Mouse (Mus musculus) stomach, postnatal 0 days (tissue): ENCODE data around the gene Cdk5rap3. TPM values are rescaled to one million over a fixed set of nuclear protein-coding genes. Genes with fewer than 3 reads are reported as not detected.

Source experiments
- ATAC-seq: fragments of 200-750 bp; cut with Nextera tagmentation; 2 replicates; pipeline ENCODE4 v1.8.0; 2017; ENCODE audit not compliant: low FRiP score, low TSS enrichment
- DNase-seq: peaks from one replicate; pipeline ENCODE4 v3.0.0-alpha.2; 2016; ENCODE audit warnings: low spot score
- H3K27ac ChIP-seq: fragments of 300-500 bp; sonication (generic); replicated peaks from 2 replicates; pipeline ENCODE4 v1.5.1; 2014; ENCODE audit warnings: mild to moderate bottlenecking, control low read depth
- H3K27me3 ChIP-seq: fragments of 300-500 bp; sonication (generic); 2 replicates; pipeline ENCODE4 v1.6.1; 2014; ENCODE audit warnings: low read length; ENCODE audit not compliant: control insufficient read depth, insufficient read depth
- H3K36me3 ChIP-seq: fragments of 300-500 bp; sonication (generic); 2 replicates; pipeline ENCODE4 v1.6.1; 2014; ENCODE audit warnings: low read length, mixed read lengths; ENCODE audit not compliant: control insufficient read depth, insufficient read depth
- H3K4me1 ChIP-seq: fragments of 300-500 bp; sonication (generic); replicated peaks from 2 replicates; pipeline ENCODE4 v1.6.1; 2014; ENCODE audit warnings: antibody characterized with exemption; ENCODE audit not compliant: control insufficient read depth, insufficient read depth
- H3K4me2 ChIP-seq: fragments of 300-500 bp; sonication (generic); replicated peaks from 2 replicates; pipeline ENCODE4 v1.6.1; 2014; ENCODE audit warnings: low read depth, mild to moderate bottlenecking, control low read depth, moderate library complexity
- H3K4me3 ChIP-seq: fragments of 300-500 bp; sonication (generic); 2 replicates; pipeline ENCODE4 v1.5.1; 2014; ENCODE audit warnings: low read depth, low read length, control low read depth
- H3K9ac ChIP-seq: fragments of 300-500 bp; sonication (generic); 2 replicates; pipeline ENCODE4 v1.6.1; 2014; ENCODE audit warnings: mild to moderate bottlenecking, low read length, control low read depth, mixed read lengths
- H3K9me3 ChIP-seq: fragments of 300-500 bp; sonication (generic); 2 replicates; pipeline ENCODE4 v1.6.1; 2016; ENCODE audit warnings: low read length; ENCODE audit not compliant: control insufficient read depth
- CTCF ChIP-seq: IDR thresholded peaks from 2 replicates; pipeline ENCODE4 v1.5.1; 2016; ENCODE audit warnings: antibody characterized with exemption, low read depth, mild to moderate bottlenecking, moderate library complexity
- EP300 ChIP-seq: optimal IDR thresholded peaks from 2 replicates; pipeline ENCODE3; 2016; ENCODE audit warnings: antibody characterized with exemption
- WGBS: fragments of 180-500 bp; shearing (Covaris S2); extraction: QIAGEN DNeasy Blood & Tissue Kit; methylation state at CpG from one replicate; pipeline ENCODE4 v1.1.7; 2014; 5-methylcytosine and 5-hydroxymethylcytosine counted together
- polyA plus RNA-seq: library from polyadenylated mRNA; unstranded; fragments of >200 nt; fragmentation: Nextera tagmentation; extraction: Ambion mirVana; gene quantifications from 2 replicates; pipeline ENCODE4 v1.2.1, GENCODE M21; 2015

Cdk5rap3 gene
- polyA plus RNA-seq, 1 experiment from 2014 or later: 61.7 TPM

DNA sequence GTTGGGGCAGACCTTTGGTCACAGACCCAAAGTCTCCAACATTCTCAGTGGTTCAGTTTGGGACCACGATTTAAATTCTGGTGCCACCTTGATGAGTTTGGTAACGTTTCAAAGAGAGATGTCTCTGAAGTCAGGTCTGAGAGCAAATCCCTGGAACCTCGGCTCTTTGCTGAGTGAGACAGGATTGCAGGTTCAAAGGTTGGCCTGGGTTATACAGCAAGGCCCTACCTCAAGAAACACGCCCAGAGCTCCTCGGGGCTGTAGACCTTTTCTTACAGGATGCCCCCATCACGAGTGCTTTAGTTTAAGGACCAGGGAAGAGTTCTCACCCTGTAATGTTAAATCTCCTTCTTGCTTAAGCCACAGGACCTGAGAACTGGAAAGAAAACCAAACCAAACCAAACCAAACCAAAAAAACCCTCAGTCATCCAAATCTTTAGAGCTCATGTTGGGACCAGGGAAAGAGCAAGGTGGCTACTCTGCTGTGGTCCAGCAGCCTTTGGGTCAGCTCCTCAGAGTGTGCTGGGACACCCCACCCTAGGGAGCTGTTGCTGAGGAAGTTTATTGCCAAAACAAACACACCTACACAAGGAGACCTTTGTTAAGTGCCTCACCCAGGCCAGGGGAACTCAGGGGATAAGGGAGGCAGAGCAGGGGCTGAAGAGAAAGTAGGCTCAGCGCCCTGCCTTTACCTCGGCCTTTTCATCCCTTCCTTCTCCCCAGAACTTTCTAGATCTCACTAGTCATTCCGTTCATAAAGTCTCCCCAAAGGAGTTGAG lies 19.8 kb upstream of the Cdk5rap3 start:
- DNase-seq: peak; percentile 75
- H3K27me3 ChIP-seq: no peaks in the 10 kb centered on the region
- 78% methylated on average over 9 of the region's 9 CpGs for WGBS
- H3K4me3 ChIP-seq: no peak overlapping the region
- TF ChIP-seq EP300: no peak
- no peak for TF ChIP-seq CTCF
- peak; percentile 45; the same call in 1 of the 2 replicates for ATAC-seq
- H3K27ac ChIP-seq: peak overlapping the region; percentile 78
- H3K4me2 ChIP-seq: no peak overlapping the region
- H3K4me1 ChIP-seq: no peaks in the 10 kb centered on the region
- peaks cover 4% of the 10 kb centered on the region for H3K36me3 ChIP-seq
- H3K9ac ChIP-seq: no peak overlapping the region
- H3K9me3 ChIP-seq: no peaks in the 10 kb centered on the region

GRCm38 (mm10) chr11:96934921-96935356 lies 18.6 kb upstream of the Cdk5rap3 start:
- TF ChIP-seq EP300: no peak
- no peak for TF ChIP-seq CTCF
- Histone ChIP-seq H3K27me3 (no peaks in the 10 kb centered on the region), H3K9ac (no peak overlapping the region), H3K9me3 (no peaks in the 10 kb centered on the region), H3K4me2 (0 out of 2 replicates have a peak overlapping the region, but pooled peaks have one; percentile 1), H3K36me3 (peaks cover 4% of the 10 kb centered on the region), H3K27ac (peak overlapping the region; percentile 82), H3K4me1 (no peaks in the 10 kb centered on the region), H3K4me3 (no peak overlapping the region)
- peak; percentile 91 for ATAC-seq
- DNase-seq: peak; percentile 93
- 23% methylated on average over 12 of the region's 12 CpGs for WGBS

DNA sequence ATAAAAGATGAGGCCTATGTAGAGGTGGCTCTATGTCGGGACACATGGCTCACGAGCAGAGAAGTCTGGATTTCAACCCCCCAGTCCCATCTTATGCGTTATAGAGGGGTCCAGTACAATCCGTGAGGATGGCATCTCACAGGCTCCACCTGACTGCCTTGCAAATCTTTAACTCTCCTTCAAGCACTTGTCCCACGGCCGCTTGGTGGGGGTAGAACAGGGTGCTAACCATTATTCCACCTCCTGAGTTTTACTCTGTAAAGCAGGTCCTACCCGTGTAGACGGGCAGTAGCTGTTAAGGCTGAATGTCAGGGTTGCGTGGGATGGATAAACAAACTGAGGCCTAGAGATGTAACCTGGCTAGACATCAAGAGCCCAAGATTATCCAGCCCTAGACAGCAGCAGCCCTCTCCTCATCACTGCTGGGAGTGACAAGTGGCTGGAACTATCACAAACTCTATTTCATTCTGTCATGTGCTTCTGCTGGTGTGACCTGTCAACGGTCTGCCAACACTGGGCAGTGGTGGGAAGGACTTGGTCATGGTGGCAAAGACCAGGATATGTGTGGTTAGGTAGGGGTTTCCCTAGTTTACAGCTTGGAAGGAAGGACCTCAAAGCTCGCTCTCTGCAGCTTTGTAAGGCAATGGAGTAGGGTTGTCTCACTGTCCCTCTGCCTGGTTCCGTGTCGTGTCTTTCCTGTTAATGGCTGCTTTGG lies 17.4 kb upstream of the Cdk5rap3 start:
- Histone ChIP-seq H3K4me2 (0 out of 2 replicates have a peak overlapping the region, but pooled peaks have one; percentile 12), H3K9ac (no peak overlapping the region), H3K27me3 (no peaks in the 10 kb centered on the region), H3K36me3 (no peaks in the 10 kb centered on the region), H3K27ac (peak overlapping the region; percentile 82), H3K9me3 (no peaks in the 10 kb centered on the region), H3K4me3 (no peak overlapping the region), H3K4me1 (no peaks in the 10 kb centered on the region)
- WGBS: 77% methylated on average over 13 of the region's 13 CpGs
- TF ChIP-seq EP300: no peak
- TF ChIP-seq CTCF: no peak
- no peak for ATAC-seq
- DNase-seq: no peak

- DNase-seq (peak; percentile 92), ATAC-seq (peak; percentile 34)
- TF ChIP-seq EP300 (no peak), CTCF (no peak)
- Histone ChIP-seq H3K4me1 (no peaks in the 10 kb centered on the region), H3K27ac (peak overlapping the region; percentile 82), H3K27me3 (no peaks in the 10 kb centered on the region), H3K9me3 (no peaks in the 10 kb centered on the region), H3K36me3 (no peaks in the 10 kb centered on the region), H3K4me2 (peak overlapping the region; percentile 38), H3K4me3 (peak overlapping the region; percentile 3; the same call in 1 of the 2 replicates), H3K9ac (peak overlapping the region; percentile 13)
- 41% methylated on average over 8 of the region's 8 CpGs for WGBS
Measured at GRCm38 (mm10) chr11:96931327-96932062, 15.2 kb upstream of the Cdk5rap3 start.

DNA sequence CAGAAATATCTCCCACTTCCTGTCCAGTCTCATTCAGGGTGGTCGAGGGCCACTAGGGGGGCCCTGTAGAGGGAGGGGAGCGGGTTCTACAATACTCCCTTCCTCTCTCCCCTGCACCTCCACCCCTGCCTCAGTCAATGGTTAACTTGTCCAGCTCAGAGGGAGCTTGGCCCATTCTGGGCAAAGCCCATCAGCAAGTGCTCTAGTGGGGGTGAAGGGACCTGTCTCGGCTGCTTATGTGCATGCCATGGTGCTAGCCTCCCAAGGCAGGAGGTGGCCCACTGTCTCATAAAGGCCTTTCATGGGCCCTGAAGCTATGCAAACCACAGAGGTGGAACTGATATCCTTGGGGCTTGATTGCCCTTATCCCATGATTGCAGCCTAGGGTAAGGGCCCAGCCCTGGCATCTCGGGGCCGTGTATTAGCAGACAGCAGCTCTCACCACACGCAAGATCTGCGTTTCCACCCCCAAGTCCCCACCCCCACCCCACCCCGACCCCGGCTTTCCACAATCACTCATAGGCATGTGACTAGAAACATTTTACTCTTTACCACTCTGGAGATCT lies 13.6 kb upstream of the Cdk5rap3 start:
- DNase-seq (peak; percentile 59), ATAC-seq (peak; percentile 4; the same call in 1 of the 2 replicates)
- Histone ChIP-seq H3K27ac (peak overlapping the region; percentile 91), H3K4me3 (peak overlapping the region; percentile 37), H3K36me3 (no peaks in the 10 kb centered on the region), H3K4me1 (no peaks in the 10 kb centered on the region), H3K27me3 (no peaks in the 10 kb centered on the region), H3K9me3 (no peaks in the 10 kb centered on the region), H3K9ac (peak overlapping the region; percentile 67), H3K4me2 (peak overlapping the region; percentile 45)
- no peak for TF ChIP-seq CTCF
- no peak for TF ChIP-seq EP300
- 49% methylated on average over 9 of the region's 9 CpGs for WGBS
